23 mouse cellular contexts compared by ENCODE assay signal in genomic region chr9:72782121-72782520, GRCm38 (mm10). TPM values are rescaled to one million over a fixed set of nuclear protein-coding genes. Genes with fewer than 3 reads are reported as not detected.
DNase-seq lines count a peak whose midpoint lies in the region; ATAC-seq and TF ChIP-seq lines count a peak whose summit lies in the region.
"Had no signal": no experiment of that assay in that cellular context is flagged by ENCODE, and none has a peak within 500 bp of the region (broad histone marks: within the 10 kb centered on the region; RNA-seq: fewer than 3 reads in every experiment).

No protein-coding gene starts in this region.

- no peak for ATAC-seq in heart, embryonic 12.5 days (ENCODE audit: insufficient number of reproducible peaks, low FRiP score)
- no peak for ATAC-seq in embryonic facial prominence, embryonic 13.5 days (ENCODE audit: insufficient number of reproducible peaks, insufficient read depth, low FRiP score, low TSS enrichment, low read depth)
- ATAC-seq in limb, embryonic 14.5 days (ENCODE audit: low FRiP score, low read depth), result no peak
- ATAC-seq in forebrain, embryonic 14.5 days, result no peak
- ATAC-seq: forebrain, embryonic 13.5 days; inflammation-experienced regulatory T-cells, adult 6 months; midbrain, embryonic 16.5 days had no signal

- intact Hi-C loops in heart, postnatal 25 days (cut with DNase I), result no loop called here

- WGBS in heart, embryonic 12.5 days, result 19% methylated on average over 8 of the region's 8 CpGs
- 39% methylated on average over 8 of the region's 8 CpGs for WGBS in embryonic facial prominence, embryonic 10.5 days
- 29% methylated on average over 8 of the region's 8 CpGs for WGBS in embryonic facial prominence, embryonic 13.5 days
- 27% methylated on average over 8 of the region's 8 CpGs for WGBS in limb, embryonic 14.5 days
- WGBS in forebrain, embryonic 14.5 days, result 70% methylated on average over 8 of the region's 8 CpGs

- H3K36me3 ChIP-seq in heart, embryonic 12.5 days, result no peaks in the 10 kb centered on the region
- no peaks in the 10 kb centered on the region for H3K36me3 ChIP-seq in embryonic facial prominence, embryonic 10.5 days (replicated peaks)
- no peaks in the 10 kb centered on the region for H3K36me3 ChIP-seq in embryonic facial prominence, embryonic 13.5 days
- no peaks in the 10 kb centered on the region for H3K36me3 ChIP-seq in limb, embryonic 14.5 days (ENCODE audit: control insufficient read depth, insufficient read depth, low read length)
- no peaks in the 10 kb centered on the region for H3K36me3 ChIP-seq in forebrain, embryonic 14.5 days (ENCODE audit: control insufficient read depth, insufficient read depth, low read length)
- H3K36me3 ChIP-seq: hindbrain, embryonic 13.5 days; midbrain, embryonic 10.5 days had no signal

- no peak overlapping the region for H3K27ac ChIP-seq in heart, embryonic 12.5 days (ENCODE audit: poor library complexity, severe bottlenecking)
- H3K27ac ChIP-seq in embryonic facial prominence, embryonic 10.5 days (replicated peaks), result peak overlapping the region; percentile 4
- no peak overlapping the region for H3K27ac ChIP-seq in embryonic facial prominence, embryonic 13.5 days
- H3K27ac ChIP-seq in limb, embryonic 14.5 days (replicated peaks; ENCODE audit: low read depth, low read length), result no peak overlapping the region
- no peak overlapping the region for H3K27ac ChIP-seq in forebrain, embryonic 14.5 days (ENCODE audit: low read depth, low read length)
- H3K27ac ChIP-seq: forebrain, embryonic 13.5 days; hindbrain, embryonic 13.5 days; layer of hippocampus, adult 2 months; macrophage; midbrain, embryonic 10.5 days had no signal

- TF ChIP-seq POLR2A in limb, embryonic 14.5 days (IDR thresholded peaks at IDR 0.05; ENCODE audit: borderline replicate concordance, extremely low read depth, insufficient read depth, insufficient read length), result no peak

- no peak for DNase-seq in heart, postnatal 25 days (ENCODE audit: low spot score)
- DNase-seq in embryonic facial prominence, embryonic 10.5 days (ENCODE audit: low spot score), result peak; percentile 49
- peak; percentile 47 for DNase-seq in limb, embryonic 14.5 days (ENCODE audit: low spot score)
- DNase-seq in gastrocnemius, postnatal 4 days (ENCODE audit: low spot score in 2 of 2), result no peak
- no peak for DNase-seq in forebrain, embryonic 14.5 days (ENCODE audit: low spot score)
- DNase-seq: adrenal gland, postnatal 25 days; cerebellum, adult 8-10 months; cerebellum, postnatal 36 days; kidney, adult 8-10 months; kidney, postnatal 25 days; layer of hippocampus, postnatal 36 days; thymus, adult 2 months had no signal

- H3K9ac ChIP-seq in heart, embryonic 12.5 days, result no peak overlapping the region
- H3K9ac ChIP-seq in embryonic facial prominence, embryonic 13.5 days, result no peak overlapping the region
- H3K9ac ChIP-seq in limb, embryonic 14.5 days (ENCODE audit: low read depth, low read length, severe bottlenecking), result no peak overlapping the region
- no peak overlapping the region for H3K9ac ChIP-seq in forebrain, embryonic 14.5 days (ENCODE audit: low read length)
- H3K9ac ChIP-seq: forebrain, embryonic 13.5 days; hindbrain, embryonic 13.5 days had no signal

- H3K9me3 ChIP-seq in heart, embryonic 12.5 days (replicated peaks), result no peaks in the 10 kb centered on the region
- no peaks in the 10 kb centered on the region for H3K9me3 ChIP-seq in embryonic facial prominence, embryonic 10.5 days
- no peaks in the 10 kb centered on the region for H3K9me3 ChIP-seq in embryonic facial prominence, embryonic 13.5 days
- H3K9me3 ChIP-seq in limb, embryonic 14.5 days (ENCODE audit: control insufficient read depth, low read length), result no peaks in the 10 kb centered on the region
- no peaks in the 10 kb centered on the region for H3K9me3 ChIP-seq in forebrain, embryonic 14.5 days (replicated peaks; ENCODE audit: control insufficient read depth, low read length)
- H3K9me3 ChIP-seq: forebrain, embryonic 13.5 days; hindbrain, embryonic 13.5 days; midbrain, embryonic 10.5 days had no signal

- no peaks in the 10 kb centered on the region for H3K27me3 ChIP-seq in heart, embryonic 12.5 days (replicated peaks)
- H3K27me3 ChIP-seq in embryonic facial prominence, embryonic 10.5 days (replicated peaks; ENCODE audit: low read depth, poor library complexity, severe bottlenecking), result no peaks in the 10 kb centered on the region; the same call in 1 of the 2 replicates
- H3K27me3 ChIP-seq in embryonic facial prominence, embryonic 13.5 days, result no peaks in the 10 kb centered on the region
- H3K27me3 ChIP-seq in limb, embryonic 14.5 days (ENCODE audit: control insufficient read depth, insufficient read depth, low read length), result peaks cover 8% of the 10 kb centered on the region; the same call in 1 of the 2 replicates
- no peaks in the 10 kb centered on the region for H3K27me3 ChIP-seq in forebrain, embryonic 14.5 days (replicated peaks; ENCODE audit: control insufficient read depth, insufficient read depth, low read length)
- H3K27me3 ChIP-seq: forebrain, embryonic 13.5 days; hindbrain, embryonic 13.5 days had no signal

- no peak overlapping the region for H3K4me3 ChIP-seq in heart, embryonic 12.5 days
- peak overlapping the region; percentile 3; the same call in 1 of the 2 replicates for H3K4me3 ChIP-seq in embryonic facial prominence, embryonic 10.5 days
- H3K4me3 ChIP-seq in embryonic facial prominence, embryonic 13.5 days, result no peak overlapping the region
- no peak overlapping the region for H3K4me3 ChIP-seq in limb, embryonic 14.5 days (replicated peaks; ENCODE audit: low read length)
- H3K4me3 ChIP-seq in forebrain, embryonic 14.5 days (ENCODE audit: low read depth, low read length), result no peak overlapping the region
- H3K4me3 ChIP-seq: forebrain, embryonic 13.5 days; hindbrain, embryonic 13.5 days; layer of hippocampus, adult 2 months; midbrain, embryonic 10.5 days; myocyte had no signal

- peak overlapping the region; percentile 56; the same call in 1 of the 2 replicates for H3K4me2 ChIP-seq in heart, embryonic 12.5 days
- H3K4me2 ChIP-seq in embryonic facial prominence, embryonic 13.5 days, result 0 out of 2 replicates have a peak overlapping the region, but pooled peaks have one; percentile 3
- no peak overlapping the region for H3K4me2 ChIP-seq in limb, embryonic 14.5 days (replicated peaks; ENCODE audit: low read depth, low read length, severe bottlenecking)
- no peak overlapping the region for H3K4me2 ChIP-seq in forebrain, embryonic 14.5 days (ENCODE audit: low read length)
- H3K4me2 ChIP-seq: forebrain, embryonic 13.5 days; hindbrain, embryonic 13.5 days had no signal

- peaks cover 40% of the 10 kb centered on the region for H3K4me1 ChIP-seq in heart, embryonic 12.5 days (replicated peaks)
- peaks cover 39% of the 10 kb centered on the region for H3K4me1 ChIP-seq in embryonic facial prominence, embryonic 10.5 days
- peaks cover 32% of the 10 kb centered on the region for H3K4me1 ChIP-seq in embryonic facial prominence, embryonic 13.5 days
- H3K4me1 ChIP-seq in limb, embryonic 14.5 days (ENCODE audit: control insufficient read depth, insufficient read depth, low read length), result peaks cover 8% of the 10 kb centered on the region; the same call in 1 of the 2 replicates
- H3K4me1 ChIP-seq in forebrain, embryonic 14.5 days (ENCODE audit: control insufficient read depth, insufficient read depth, low read length), result no peaks in the 10 kb centered on the region
- H3K4me1 ChIP-seq: forebrain, embryonic 13.5 days had no signal

RNA-seq across cellular contexts. Expression of gene Prtg, which starts 24.6 kb away (rescaled TPM):
- polyA plus RNA-seq in heart, embryonic 12.5 days (2016; fragmentation: Nextera tagmentation; extraction: Ambion mirVana), result 2.2 and 2.7 TPM in 2 replicates
- total RNA-seq in heart, postnatal 25 days (2021), result under 1 TPM; 0.08 to 0.45 TPM
- 9.5 and 15.1 TPM in 2 replicates for polyA plus RNA-seq in embryonic facial prominence, embryonic 10.5 days (2016; fragmentation: Nextera tagmentation; extraction: Ambion mirVana)
- polyA plus RNA-seq in embryonic facial prominence, embryonic 13.5 days (2015; fragmentation: Nextera tagmentation; extraction: Ambion mirVana), result 1.3 and 1.8 TPM in 2 replicates
- 0.57 and 0.60 TPM in 2 replicates for polyA plus RNA-seq in limb, embryonic 14.5 days (2012; rRNA removed)
- polyA plus RNA-seq in limb, embryonic 14.5 days (2014; fragmentation: Nextera tagmentation; extraction: Ambion mirVana), result 0.46 and 0.87 TPM in 2 replicates
- total RNA-seq in gastrocnemius, postnatal 4 days (2021), result 1 to 10 TPM in 1 of 2 experiments, under 1 TPM in 1; 0.98 to 1.9 TPM
- 0.36 TPM in 2 replicates for polyA plus RNA-seq in forebrain, embryonic 14.5 days (2014; fragmentation: Nextera tagmentation; extraction: Ambion mirVana)
- total RNA-seq: neutrophil, adult 5-6 weeks had no signal
- polyA plus RNA-seq: macrophage had no signal

Comparison
In these comparisons a context has a peak if more than half of its experiments do, and no peak if none do; other contexts are left out.
1. H3K4me2 ChIP-seq: peak in heart, embryonic 12.5 days (single experiment) and embryonic facial prominence, embryonic 13.5 days (single experiment); none in limb, embryonic 14.5 days (single experiment) and forebrain, embryonic 14.5 days (single experiment).
2. DNase-seq: peak in embryonic facial prominence, embryonic 10.5 days (single experiment) and limb, embryonic 14.5 days (single experiment); none in heart, postnatal 25 days (single experiment), gastrocnemius, postnatal 4 days (0 of 2) and forebrain, embryonic 14.5 days (single experiment).